Mouse (Mus musculus): ENCODE results near the gene Inpp5f. TPM values are rescaled to one million over a fixed set of nuclear protein-coding genes. Genes with fewer than 3 reads are reported as not detected.
A peak's percentile ranks its signal among the peaks of the same experiment; 100 is the strongest.

Gene Inpp5f
- total and polyA plus RNA-seq, 3 experiments = 1.5 to 4.5 (median 4.1) TPM

DNA sequence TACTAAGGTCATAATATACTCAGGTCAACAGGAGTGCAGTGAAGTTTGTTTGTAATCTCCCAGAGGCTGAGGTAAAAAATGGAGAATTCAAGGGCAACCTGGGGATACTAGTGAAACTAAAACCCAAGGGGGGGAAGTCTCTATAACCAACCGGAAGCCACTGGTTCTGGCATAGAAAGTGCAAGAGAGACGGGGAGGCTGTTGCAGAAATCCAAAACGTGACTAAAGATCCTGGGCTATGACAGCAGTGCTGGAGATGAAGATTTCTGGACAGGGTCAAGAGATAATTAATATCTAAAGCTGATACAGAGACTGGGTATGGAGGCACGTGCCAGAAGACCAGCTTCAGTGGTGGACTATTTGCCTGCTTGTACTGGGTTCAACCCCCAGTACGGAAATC, 126.9 kb downstream of the Inpp5f start:
- intact Hi-C loops (cut with DNase I) = no loop called here
- WGBS = 43% methylated on average over 5 of the region's 5 CpGs
- no peak overlapping the region for H3K27ac ChIP-seq
- no peak overlapping the region for H3K9ac ChIP-seq (ENCODE audit: low read depth, low read length)
- no peak for DNase-seq
- peaks cover 9% of the 10 kb centered on the region for H3K79me2 ChIP-seq (replicated peaks; ENCODE audit: control insufficient read depth, insufficient read depth, low read length)
- H3K27me3 ChIP-seq (ENCODE audit: control insufficient read depth, insufficient read depth, low read length) = no peaks in the 10 kb centered on the region
- H3K4me3 ChIP-seq = no peak overlapping the region
- TF ChIP-seq EP300 (IDR thresholded peaks at IDR 0.05; ENCODE audit: insufficient read depth, low read depth, low read length) (no peak), POLR2A (IDR thresholded peaks at IDR 0.05; ENCODE audit: insufficient read depth, low read depth, low read length) (no peak), CTCF (IDR thresholded peaks at IDR 0.05) (no peak)
- H3K4me1 ChIP-seq (ENCODE audit: control insufficient read depth, insufficient read depth, low read length) = peaks cover 13% of the 10 kb centered on the region
- peaks cover 11% of the 10 kb centered on the region for H3K36me3 ChIP-seq (ENCODE audit: control insufficient read depth, insufficient read depth, low read length)

DNA sequence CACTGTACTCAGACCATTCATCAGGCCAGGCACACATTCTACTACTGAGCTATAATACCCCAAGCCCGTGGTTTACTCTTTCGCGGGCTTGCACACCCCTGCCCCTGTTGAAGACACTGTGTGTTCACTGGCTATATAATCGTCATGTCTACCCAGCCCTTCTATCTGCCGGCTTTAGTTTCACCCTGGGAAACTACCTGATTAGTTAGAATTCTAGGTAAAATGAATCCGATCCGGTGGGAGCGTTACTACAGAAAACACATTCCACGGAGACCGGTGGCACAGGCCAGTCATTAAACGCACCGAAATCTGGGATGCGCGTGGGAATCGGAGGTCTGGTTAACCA, 128.0 kb downstream of the Inpp5f start:
- WGBS = 3% methylated on average over 15 of the region's 15 CpGs
- intact Hi-C loops (cut with DNase I) = no loop called here
- Histone ChIP-seq H3K27me3 (ENCODE audit: control insufficient read depth, insufficient read depth, low read length) (no peaks in the 10 kb centered on the region), H3K27ac (peak overlapping the region; percentile 84), H3K4me1 (ENCODE audit: control insufficient read depth, insufficient read depth, low read length) (peaks cover 13% of the 10 kb centered on the region), H3K9ac (ENCODE audit: low read depth, low read length) (peak overlapping the region; percentile 64), H3K36me3 (ENCODE audit: control insufficient read depth, insufficient read depth, low read length) (peaks cover 11% of the 10 kb centered on the region), H3K4me3 (peak overlapping the region; percentile 93), H3K79me2 (replicated peaks; ENCODE audit: control insufficient read depth, insufficient read depth, low read length) (peaks cover 5% of the 10 kb centered on the region)
- DNase-seq = peak in 1 of 2 experiments; percentile 27
- TF ChIP-seq EP300 (IDR thresholded peaks at IDR 0.05; ENCODE audit: insufficient read depth, low read depth, low read length) (no peak), CTCF (IDR thresholded peaks at IDR 0.05) (no peak), POLR2A (IDR thresholded peaks at IDR 0.05; ENCODE audit: insufficient read depth, low read depth, low read length) (no peak)

DNA sequence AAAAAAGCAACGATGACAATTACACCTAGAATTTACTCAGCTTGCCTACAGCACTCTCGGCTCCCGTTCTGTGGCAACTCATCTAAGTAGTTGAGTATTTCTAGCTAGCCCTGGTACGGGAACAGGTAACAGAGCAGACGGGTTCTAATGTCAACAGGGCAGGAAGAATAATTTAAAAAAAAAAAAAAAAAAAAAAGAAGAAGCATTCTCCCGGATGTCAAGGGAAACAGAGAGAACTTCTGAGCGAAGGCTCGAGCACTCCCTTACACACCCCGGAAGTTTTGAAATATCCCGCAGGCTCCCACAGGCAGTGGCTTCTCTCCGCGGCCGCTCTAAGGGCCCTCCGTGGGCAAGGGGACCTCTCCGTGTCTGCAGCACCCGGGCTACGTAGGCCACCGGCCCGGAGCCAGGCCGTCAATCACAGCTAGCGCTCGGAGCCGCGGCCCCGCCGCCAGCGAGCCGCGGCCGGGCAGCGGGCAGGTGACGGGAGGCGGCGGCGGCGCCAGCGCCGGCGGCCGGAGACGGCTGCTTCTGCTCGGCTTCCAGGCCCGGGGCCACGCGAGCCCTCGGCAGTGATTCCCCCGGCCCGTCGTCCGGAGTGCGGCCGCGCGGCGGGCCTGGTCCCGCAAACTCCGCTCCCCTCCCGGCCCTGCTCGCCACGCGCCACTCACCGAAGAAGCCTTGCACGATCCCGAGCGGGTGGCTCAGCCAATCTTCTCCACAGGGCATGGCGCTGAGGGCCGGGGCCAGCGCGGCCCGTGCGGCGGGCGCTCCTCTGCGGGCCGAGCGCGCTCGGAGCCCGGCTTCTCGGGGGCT, 128.5 kb downstream of the Inpp5f start:
- TF ChIP-seq EP300 (IDR thresholded peaks at IDR 0.05; ENCODE audit: insufficient read depth, low read depth, low read length) (no peak), CTCF (IDR thresholded peaks at IDR 0.05) (no peak), POLR2A (IDR thresholded peaks at IDR 0.05; ENCODE audit: insufficient read depth, low read depth, low read length) (peak; percentile 30; the same call in 1 of the 2 replicates)
- Histone ChIP-seq H3K27ac (peak overlapping the region; percentile 84), H3K9ac (ENCODE audit: low read depth, low read length) (peak overlapping the region; percentile 92), H3K79me2 (replicated peaks; ENCODE audit: control insufficient read depth, insufficient read depth, low read length) (peaks cover 5% of the 10 kb centered on the region), H3K36me3 (ENCODE audit: control insufficient read depth, insufficient read depth, low read length) (peaks cover 11% of the 10 kb centered on the region), H3K4me1 (ENCODE audit: control insufficient read depth, insufficient read depth, low read length) (peaks cover 13% of the 10 kb centered on the region), H3K4me3 (peak overlapping the region; percentile 93), H3K27me3 (ENCODE audit: control insufficient read depth, insufficient read depth, low read length) (no peaks in the 10 kb centered on the region)
- DNase-seq = peak; percentile 74 to 75
- WGBS = under 1% methylated on average over 80 of the region's 80 CpGs
- intact Hi-C loops (cut with DNase I) = no loop called here

- H3K79me2 ChIP-seq (replicated peaks; ENCODE audit: control insufficient read depth, insufficient read depth, low read length) = peaks cover 7% of the 10 kb centered on the region
- peak within 1 kb of the TSS; percentile 92 for H3K9ac ChIP-seq (ENCODE audit: low read depth, low read length)
- no peaks in the 10 kb centered on the region for H3K27me3 ChIP-seq (ENCODE audit: control insufficient read depth, insufficient read depth, low read length)
- H3K4me1 ChIP-seq (ENCODE audit: control insufficient read depth, insufficient read depth, low read length) = peaks cover 13% of the 10 kb centered on the region
- 0% methylated on average over 30 of the region's 35 CpGs for WGBS
- peak within 1 kb of the TSS; percentile 84 for H3K27ac ChIP-seq
- peak within 1 kb of the TSS; percentile 93 for H3K4me3 ChIP-seq
- DNase-seq = peak; percentile 97 to 98
- peaks cover 11% of the 10 kb centered on the region for H3K36me3 ChIP-seq (ENCODE audit: control insufficient read depth, insufficient read depth, low read length)
- intact Hi-C loops (cut with DNase I) = no loop called here
- TF ChIP-seq CTCF (IDR thresholded peaks at IDR 0.05) = no peak; the same call in 1 of the 2 replicates
- peak; percentile 74 for TF ChIP-seq POLR2A (IDR thresholded peaks at IDR 0.05; ENCODE audit: insufficient read depth, low read depth, low read length)
- peak; percentile 48; the same call in 1 of the 2 replicates for TF ChIP-seq EP300 (IDR thresholded peaks at IDR 0.05; ENCODE audit: insufficient read depth, low read depth, low read length)
Observed at GRCm38 (mm10) chr7:128740334-128740733, 129.2 kb downstream of the Inpp5f start, which contains the start of gene Mcmbp. Gene Mcmbp, minus strand, starts transcription at chr7:128740495.

DNA sequence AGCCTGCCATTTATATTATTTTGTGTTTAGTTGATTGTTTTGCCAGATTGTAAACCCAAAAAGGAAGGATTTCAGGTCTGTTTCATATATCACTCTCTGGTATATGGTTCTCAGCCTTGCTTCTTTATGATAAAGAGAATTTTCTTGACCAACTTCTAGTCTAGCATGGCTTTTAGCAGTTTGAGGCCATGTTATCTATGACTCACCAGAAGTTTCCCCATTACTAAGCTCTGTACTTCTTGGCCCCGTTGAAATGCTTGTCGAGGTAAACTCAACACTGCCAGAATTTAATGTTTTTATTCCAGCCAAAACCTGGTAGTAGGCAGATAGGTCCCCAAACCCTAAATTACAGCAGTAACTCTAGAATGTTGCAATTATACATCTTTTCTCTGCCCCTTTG, 132.8 kb downstream of the Inpp5f start:
- H3K9ac ChIP-seq (ENCODE audit: low read depth, low read length) = no peak overlapping the region
- H3K27ac ChIP-seq = peak overlapping the region; percentile 52
- TF ChIP-seq EP300 (IDR thresholded peaks at IDR 0.05; ENCODE audit: insufficient read depth, low read depth, low read length) = no peak
- no peak for TF ChIP-seq POLR2A (IDR thresholded peaks at IDR 0.05; ENCODE audit: insufficient read depth, low read depth, low read length)
- no peak for TF ChIP-seq CTCF (IDR thresholded peaks at IDR 0.05)
- intact Hi-C loops (cut with DNase I) = no loop called here
- H3K27me3 ChIP-seq (ENCODE audit: control insufficient read depth, insufficient read depth, low read length) = no peaks in the 10 kb centered on the region
- H3K4me1 ChIP-seq (ENCODE audit: control insufficient read depth, insufficient read depth, low read length) = peaks cover 19% of the 10 kb centered on the region
- no peak overlapping the region for H3K4me3 ChIP-seq
- peaks cover 2% of the 10 kb centered on the region for H3K36me3 ChIP-seq (ENCODE audit: control insufficient read depth, insufficient read depth, low read length)
- no peak for DNase-seq
- 44% methylated on average over 2 of the region's 2 CpGs for WGBS
- peaks cover 6% of the 10 kb centered on the region; the same call in 1 of the 2 replicates for H3K79me2 ChIP-seq (replicated peaks; ENCODE audit: control insufficient read depth, insufficient read depth, low read length)

Measured in heart, adult 2 months (tissue).